Mouse (Mus musculus) CH12F3 (cell line): ENCODE measurements around the gene Cep104.

Experiments used
- in situ Hi-C: fragments of 300-500 bp; cut with MboI; formaldehyde crosslinking; loops from 2 replicates; pipeline ENCODE4 v1.14.3; 2020; ENCODE audit warnings: low sequenced_read_pairs

Gene Cep104

GRCm38 (mm10) chr4:153980470-153980869, 5.5 kb downstream of the Cep104 start:
- in situ Hi-C loops, result no loop called here

- in situ Hi-C loops, result no loop called here
These were observed 17.7 kb downstream of the Cep104 start for GRCm38 (mm10) chr4:153992715-153993114.

GRCm38 (mm10) chr4:153993505-153993904, 18.5 kb downstream of the Cep104 start:
- in situ Hi-C loops, result no loop called here

GRCm38 (mm10) chr4:154005488-154005887, 30.5 kb downstream of the Cep104 start:
- in situ Hi-C loops, result no loop called here

DNA sequence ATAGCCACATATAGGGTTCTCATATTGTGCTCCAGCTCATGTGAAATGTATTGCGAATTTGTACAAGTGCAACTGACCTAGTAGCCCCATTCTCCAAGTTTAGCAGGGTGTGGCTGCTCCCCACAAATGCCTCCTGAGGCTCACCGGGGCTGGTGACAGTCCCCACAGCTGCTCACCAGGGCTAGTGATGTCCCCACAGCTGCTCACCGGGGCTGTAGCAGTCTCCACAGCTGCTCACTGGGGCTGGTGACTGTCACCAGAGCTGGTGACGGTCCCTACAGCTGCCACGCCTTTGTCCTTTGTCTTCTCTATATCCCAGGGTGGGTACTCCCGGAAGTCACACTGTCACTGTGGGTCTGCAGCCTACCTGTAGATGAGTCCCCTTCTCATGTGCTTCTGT, 31.3 kb downstream of the Cep104 start:
- in situ Hi-C loops, result no loop called here

- in situ Hi-C loops, result no loop called here
These were observed 32.8 kb downstream of the Cep104 start for GRCm38 (mm10) chr4:154007759-154008158.

- in situ Hi-C loops, result no loop called here
These were observed 36.1 kb downstream of the Cep104 start for GRCm38 (mm10) chr4:154010907-154011645.

- in situ Hi-C loops, result no loop called here
These were observed 36.7 kb downstream of the Cep104 start, which contains the start of gene Lrrc47 for GRCm38 (mm10) chr4:154011646-154012089. Gene Lrrc47, plus strand, starts transcription at chr4:154011731.

DNA sequence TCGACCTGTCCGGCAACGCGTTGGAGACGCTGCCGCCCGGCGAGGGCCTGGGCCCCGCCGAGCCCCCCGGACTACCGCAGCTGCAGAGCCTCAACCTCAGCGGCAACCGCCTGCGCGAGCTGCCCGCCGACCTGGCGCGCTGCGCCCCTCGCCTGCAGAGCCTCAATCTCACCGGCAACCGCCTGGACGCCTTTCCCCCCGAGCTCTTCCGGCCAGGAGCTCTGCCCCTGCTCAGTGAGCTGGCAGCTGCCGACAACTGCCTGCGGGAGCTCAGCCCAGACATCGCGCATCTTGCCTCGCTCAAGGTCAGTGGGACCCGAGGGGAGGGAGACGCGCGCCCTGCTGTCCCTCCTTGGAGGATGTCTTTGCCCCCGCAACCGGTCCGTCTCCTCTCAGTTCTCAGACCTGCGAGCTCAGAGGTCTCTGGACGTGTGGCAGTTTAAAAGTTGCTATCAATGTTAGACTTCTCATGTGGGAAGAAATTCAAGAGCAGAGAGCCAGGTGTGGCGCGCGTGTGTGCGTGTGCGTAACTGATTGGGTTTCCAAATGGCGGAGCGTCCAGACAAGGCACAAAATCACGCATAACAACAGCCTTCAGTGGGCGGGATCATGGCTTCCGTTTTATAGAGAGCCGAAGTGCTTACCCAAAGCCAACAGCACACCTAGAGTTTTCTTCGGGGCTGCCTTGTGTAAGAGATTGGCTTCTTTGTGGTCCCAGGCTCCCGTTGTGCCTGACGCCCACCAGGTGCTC, 37.3 kb downstream of the Cep104 start:
- in situ Hi-C loops, result no loop called here

DNA sequence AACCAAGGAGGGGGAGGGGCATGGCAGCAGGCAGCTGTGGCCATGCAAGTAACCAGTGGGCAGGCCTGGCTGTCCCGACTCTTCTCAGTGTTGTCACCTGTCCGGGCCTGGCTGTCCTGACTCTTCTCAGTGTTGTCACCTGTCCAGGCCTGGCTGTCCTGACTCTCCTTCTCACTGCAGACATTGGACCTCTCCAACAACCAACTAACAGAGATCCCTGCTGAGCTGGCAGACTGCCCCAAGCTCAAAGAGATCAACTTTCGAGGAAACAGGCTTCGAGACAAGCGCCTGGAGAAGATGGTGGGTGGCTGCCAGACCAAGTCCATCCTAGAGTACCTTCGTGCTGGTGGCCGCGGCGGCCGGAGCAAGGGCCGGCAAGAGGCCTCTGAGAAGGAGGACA, 40.5 kb downstream of the Cep104 start:
- in situ Hi-C loops, result no loop called here

DNA sequence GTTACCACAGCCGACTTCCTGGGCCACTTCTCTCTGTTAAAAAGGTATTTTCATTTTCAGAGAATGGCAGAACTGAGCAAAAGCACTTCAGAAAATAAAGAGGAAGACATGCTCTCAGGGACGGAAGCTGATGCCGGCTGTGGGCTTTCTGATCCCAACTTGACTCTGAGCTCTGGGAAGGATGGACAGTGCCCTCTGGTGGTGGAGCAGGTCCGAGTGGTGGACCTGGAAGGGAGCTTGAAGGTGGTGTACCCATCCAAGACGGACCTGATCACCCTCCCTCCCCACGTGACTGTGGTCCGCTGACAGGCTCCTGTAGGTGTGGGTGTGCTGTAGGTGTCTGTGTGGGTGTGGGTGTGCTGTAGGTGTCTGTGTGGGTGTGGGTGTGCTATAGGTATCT, 44.6 kb downstream of the Cep104 start:
- in situ Hi-C loops, result no loop called here

DNA sequence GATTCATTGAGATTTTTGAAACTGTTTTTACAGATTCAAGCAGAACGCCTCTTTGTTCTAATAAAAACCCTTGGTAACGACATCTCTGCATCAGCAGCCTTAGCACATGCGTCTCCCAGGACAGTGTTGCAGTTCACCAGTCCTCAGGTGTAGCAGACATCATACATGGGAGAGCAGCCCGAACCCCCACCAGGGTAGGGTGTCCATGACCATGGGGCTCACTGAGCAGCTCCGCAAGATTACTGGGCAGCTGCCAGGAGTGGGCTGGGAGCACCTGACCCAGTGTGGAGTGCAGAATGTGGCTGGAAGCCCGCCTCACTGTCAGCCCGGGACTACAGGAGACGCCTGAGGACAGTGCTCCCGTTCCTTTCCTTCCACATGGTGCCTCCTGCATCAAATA, 46.4 kb downstream of the Cep104 start:
- in situ Hi-C loops, result no loop called here

- in situ Hi-C loops, result no loop called here
These were observed 47.4 kb downstream of the Cep104 start for GRCm38 (mm10) chr4:154022407-154022806.

GRCm38 (mm10) chr4:154022844-154023243, 47.9 kb downstream of the Cep104 start:
- in situ Hi-C loops, result no loop called here

DNA sequence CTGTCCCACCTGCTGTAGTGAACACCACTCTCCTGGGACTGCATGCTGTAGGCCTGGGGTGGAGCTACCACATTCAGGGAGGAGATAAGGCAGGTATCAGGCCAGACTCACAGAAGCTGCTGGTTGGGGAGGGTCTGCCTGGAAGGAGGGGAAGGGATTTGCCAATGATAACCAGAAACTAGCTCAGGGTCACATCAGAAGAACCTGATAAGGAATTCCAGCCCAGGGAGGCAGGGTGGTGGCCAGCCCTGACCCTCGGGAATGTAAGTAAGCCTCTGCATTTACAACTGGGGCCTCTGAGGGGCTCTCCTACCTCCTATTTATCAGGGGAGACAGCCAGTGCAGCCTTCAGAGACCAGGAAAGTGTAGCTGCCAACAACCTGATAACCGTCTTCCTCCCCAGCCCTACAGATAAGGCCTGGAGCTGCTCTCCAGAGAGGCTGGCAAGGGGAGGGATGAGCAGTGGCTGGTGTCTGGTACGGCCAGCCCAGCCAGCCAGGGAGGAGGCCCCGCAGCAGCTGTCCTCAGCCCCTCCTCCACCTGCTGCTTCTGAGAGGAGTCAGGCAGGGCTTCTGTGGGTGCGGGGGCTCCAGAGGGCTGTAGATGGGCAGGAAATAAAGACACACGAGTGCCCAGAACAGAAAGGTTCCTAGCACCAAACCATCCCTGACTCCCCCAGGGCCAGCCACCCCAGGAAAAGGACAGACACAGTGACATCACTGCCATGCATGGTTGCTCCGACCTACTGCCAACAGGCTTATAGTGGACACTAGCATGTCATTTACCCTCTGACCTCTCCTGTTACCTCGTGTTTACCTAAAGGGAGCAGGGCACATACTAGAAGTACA, 49.0 kb downstream of the Cep104 start:
- in situ Hi-C loops, result no loop called here

DNA sequence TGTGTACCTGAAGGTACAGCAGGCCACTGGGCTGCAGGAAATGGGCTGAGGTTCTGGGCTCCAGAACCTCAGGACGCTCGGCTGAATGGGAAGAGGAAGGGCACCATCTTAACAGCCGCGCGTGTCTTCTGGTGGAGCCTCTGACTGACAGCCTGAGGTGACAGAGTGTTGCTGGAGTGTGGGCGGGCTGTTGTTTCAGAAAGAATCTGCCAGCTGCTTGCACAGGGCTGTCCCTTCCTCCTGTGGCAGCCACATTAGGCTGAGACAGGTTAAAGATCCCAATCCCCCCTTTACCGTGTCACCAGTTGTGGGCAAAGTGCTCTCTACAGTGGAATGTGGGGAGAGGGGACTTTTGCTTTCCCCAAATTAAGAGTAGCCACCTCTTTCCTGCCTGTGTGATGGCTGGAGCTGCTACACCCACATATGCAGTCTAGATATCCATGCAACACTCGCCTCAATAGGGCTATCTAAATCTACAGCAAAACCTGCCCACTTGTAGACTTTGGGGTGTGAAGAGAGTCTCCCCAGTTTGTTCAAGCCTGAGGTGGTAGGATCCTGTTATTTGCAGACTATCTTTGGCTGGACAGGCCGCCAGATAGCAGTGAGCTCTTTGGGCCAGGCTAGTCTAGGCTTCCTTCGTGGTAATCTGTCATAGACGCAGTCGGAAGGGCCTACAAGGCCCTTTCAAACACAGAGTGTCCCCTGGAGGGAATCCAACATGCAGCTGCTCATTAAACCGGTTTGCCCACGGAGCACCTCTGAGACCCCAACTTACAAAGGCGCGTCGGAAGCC, 49.9 kb downstream of the Cep104 start:
- in situ Hi-C loops, result loop anchor here (25.0 kb wide), 1 partner anchor 787 kb away; no protein-coding TSS in a partner anchor

DNA sequence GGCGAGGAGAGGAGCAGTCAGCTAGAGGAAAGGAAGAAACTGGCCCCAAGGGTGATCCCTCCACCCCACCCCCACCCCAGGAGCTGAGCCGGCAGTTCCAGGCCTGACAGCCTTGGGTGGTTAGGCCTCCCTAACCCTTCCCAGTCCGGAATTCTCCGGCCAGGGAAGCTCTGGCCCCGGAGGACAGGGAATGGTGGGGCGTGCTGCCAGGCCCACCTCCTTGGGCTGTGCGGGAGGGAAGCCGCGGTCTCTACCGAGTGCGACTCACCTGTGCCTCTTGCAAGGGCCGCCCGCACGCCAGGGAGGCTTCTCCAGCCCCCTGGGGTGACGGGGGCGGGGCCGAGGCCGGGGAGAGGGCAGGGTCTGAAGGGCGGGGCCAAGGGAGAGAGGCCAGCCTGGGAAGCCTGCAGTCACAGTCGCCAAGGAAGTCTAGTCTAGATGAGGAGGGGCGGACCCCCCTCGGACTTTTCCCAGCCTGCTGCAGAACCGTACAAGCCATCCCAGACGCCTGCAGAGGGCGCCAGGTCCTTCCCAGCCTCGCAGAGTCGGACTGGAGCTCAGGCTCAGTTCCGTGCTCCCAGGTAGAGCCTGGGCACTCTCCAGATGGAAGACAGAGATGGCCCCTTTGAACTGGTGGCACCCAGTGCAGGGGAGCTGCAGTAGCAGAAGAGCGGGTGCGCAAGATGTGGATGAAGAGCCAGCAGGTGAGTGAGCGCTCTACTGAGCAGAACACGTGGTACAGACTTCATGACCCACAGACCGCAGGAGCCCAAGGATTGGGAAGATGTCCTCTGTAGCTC, 50.8 kb downstream of the Cep104 start, which contains the start of gene Smim1:
Smim1 (minus strand) TSS at position 590 of the 800 bp plus-strand sequence.
- in situ Hi-C loops, result loop anchor here (25.0 kb wide), 1 partner anchor 786 kb away; no protein-coding TSS in a partner anchor

GRCm38 (mm10) chr4:154026441-154026761, 51.4 kb downstream of the Cep104 start:
- in situ Hi-C loops, result loop anchor here (25.0 kb wide), 1 partner anchor 786 kb away; no protein-coding TSS in a partner anchor

GRCm38 (mm10) chr4:154028066-154028465, 53.1 kb downstream of the Cep104 start:
- in situ Hi-C loops, result loop anchor here (25.0 kb wide), 1 partner anchor 784 kb away; no protein-coding TSS in a partner anchor
